12 mouse cellular contexts compared by ENCODE assay signal in genomic region chr7:80035086-80035485, GRCm38 (mm10). TPM values are rescaled to one million over a fixed set of nuclear protein-coding genes. Genes with fewer than 3 reads are reported as not detected.
A peak's percentile ranks its signal among the peaks of the same experiment; 100 is the strongest.
DNase-seq lines count a peak whose midpoint lies in the region; ATAC-seq and TF ChIP-seq lines count a peak whose summit lies in the region.
"Had no signal": no experiment of that assay in that cellular context is flagged by ENCODE, and none has a peak within 500 bp of the region (broad histone marks: within the 10 kb centered on the region; RNA-seq: fewer than 3 reads in every experiment).

No protein-coding gene starts in this region.

- DNase-seq in heart, adult 9 months (ENCODE audit: low spot score in 2 of 2) = no peak
- DNase-seq in limb, embryonic 14.5 days (ENCODE audit: low spot score) = no peak
- DNase-seq in stomach, postnatal 0 days (ENCODE audit: low spot score) = no peak
- no peak for DNase-seq in urinary bladder, postnatal 4 days (ENCODE audit: low spot score in 2 of 2)
- DNase-seq in thymus, postnatal 14 days = no peak
- DNase-seq: right cerebral cortex, postnatal 25 days had no signal

- TF ChIP-seq EP300 in stomach, postnatal 0 days (optimal IDR thresholded peaks at IDR 0.05) = no peak

- TF ChIP-seq CTCF in stomach, postnatal 0 days (IDR thresholded peaks at IDR 0.05; ENCODE audit: low read depth) = no peak

- TF ChIP-seq POLR2A in limb, embryonic 14.5 days (IDR thresholded peaks at IDR 0.05; ENCODE audit: borderline replicate concordance, extremely low read depth, insufficient read depth, insufficient read length) = no peak

- no peaks in the 10 kb centered on the region for H3K9me3 ChIP-seq in heart, embryonic 11.5 days (replicated peaks; ENCODE audit: control insufficient read depth, low read length)
- no peaks in the 10 kb centered on the region for H3K9me3 ChIP-seq in megakaryocyte, embryonic 14.5 days
- no peaks in the 10 kb centered on the region for H3K9me3 ChIP-seq in limb, embryonic 14.5 days (ENCODE audit: control insufficient read depth, low read length)
- no peaks in the 10 kb centered on the region for H3K9me3 ChIP-seq in stomach, postnatal 0 days (ENCODE audit: control insufficient read depth, low read length)
- H3K9me3 ChIP-seq: hindbrain, embryonic 15.5 days; neural tube, embryonic 12.5 days had no signal

- no peaks in the 10 kb centered on the region for H3K27me3 ChIP-seq in heart, embryonic 11.5 days (ENCODE audit: control insufficient read depth, insufficient read depth, low read length)
- H3K27me3 ChIP-seq in megakaryocyte, embryonic 14.5 days (replicated peaks) = no peaks in the 10 kb centered on the region
- no peaks in the 10 kb centered on the region for H3K27me3 ChIP-seq in limb, embryonic 14.5 days (ENCODE audit: control insufficient read depth, insufficient read depth, low read length)
- no peaks in the 10 kb centered on the region for H3K27me3 ChIP-seq in stomach, postnatal 0 days (ENCODE audit: control insufficient read depth, insufficient read depth, low read length)
- H3K27me3 ChIP-seq: hindbrain, embryonic 15.5 days; neural tube, embryonic 12.5 days had no signal

- H3K4me2 ChIP-seq in heart, embryonic 11.5 days = no peak overlapping the region; the same call in 1 of the 2 replicates
- no peak overlapping the region for H3K4me2 ChIP-seq in limb, embryonic 14.5 days (replicated peaks; ENCODE audit: low read depth, low read length, severe bottlenecking)
- H3K4me2 ChIP-seq in stomach, postnatal 0 days (replicated peaks; ENCODE audit: low read depth) = no peak overlapping the region
- H3K4me2 ChIP-seq: hindbrain, embryonic 15.5 days; neural tube, embryonic 12.5 days had no signal

- no peak overlapping the region for H3K4me3 ChIP-seq in heart, embryonic 11.5 days (ENCODE audit: low read depth, low read length)
- H3K4me3 ChIP-seq in megakaryocyte, embryonic 14.5 days (replicated peaks) = peak overlapping the region; percentile 40
- no peak overlapping the region for H3K4me3 ChIP-seq in limb, embryonic 14.5 days (replicated peaks; ENCODE audit: low read length)
- H3K4me3 ChIP-seq in stomach, postnatal 0 days (ENCODE audit: low read depth, low read length) = no peak overlapping the region
- H3K4me3 ChIP-seq: erythroblast, embryonic 14.5 days; hindbrain, embryonic 15.5 days; neural tube, embryonic 12.5 days had no signal

- H3K4me1 ChIP-seq in heart, embryonic 11.5 days (ENCODE audit: control insufficient read depth, insufficient read depth, low read length) = peaks cover 41% of the 10 kb centered on the region
- H3K4me1 ChIP-seq in megakaryocyte, embryonic 14.5 days = peaks cover 96% of the 10 kb centered on the region
- peaks cover 34% of the 10 kb centered on the region for H3K4me1 ChIP-seq in limb, embryonic 14.5 days (ENCODE audit: control insufficient read depth, insufficient read depth, low read length)
- H3K4me1 ChIP-seq in stomach, postnatal 0 days (replicated peaks; ENCODE audit: control insufficient read depth, insufficient read depth) = peaks cover 14% of the 10 kb centered on the region; the same call in 1 of the 2 replicates

- peak overlapping the region; percentile 72; the same call in 1 of the 2 replicates for H3K27ac ChIP-seq in heart, embryonic 11.5 days (ENCODE audit: low read depth, low read length)
- H3K27ac ChIP-seq in limb, embryonic 14.5 days (replicated peaks; ENCODE audit: low read depth, low read length) = 0 out of 2 replicates have a peak overlapping the region, but pooled peaks have one; percentile 55
- peak overlapping the region; percentile 69 for H3K27ac ChIP-seq in stomach, postnatal 0 days (replicated peaks)
- H3K27ac ChIP-seq: hindbrain, embryonic 15.5 days; neural tube, embryonic 12.5 days had no signal

- H3K36me3 ChIP-seq in heart, embryonic 11.5 days (ENCODE audit: control insufficient read depth, insufficient read depth, low read length) = no peaks in the 10 kb centered on the region
- peaks cover 35% of the 10 kb centered on the region for H3K36me3 ChIP-seq in megakaryocyte, embryonic 14.5 days (replicated peaks; ENCODE audit: low read length)
- no peaks in the 10 kb centered on the region for H3K36me3 ChIP-seq in limb, embryonic 14.5 days (ENCODE audit: control insufficient read depth, insufficient read depth, low read length)
- H3K36me3 ChIP-seq in stomach, postnatal 0 days (ENCODE audit: control insufficient read depth, insufficient read depth, low read length) = no peaks in the 10 kb centered on the region
- H3K36me3 ChIP-seq: hindbrain, embryonic 15.5 days; neural tube, embryonic 12.5 days had no signal

- peak overlapping the region; percentile 30; the same call in 1 of the 2 replicates for H3K9ac ChIP-seq in heart, embryonic 11.5 days (ENCODE audit: low read depth, low read length)
- no peak overlapping the region for H3K9ac ChIP-seq in limb, embryonic 14.5 days (ENCODE audit: low read depth, low read length, severe bottlenecking)
- no peak overlapping the region for H3K9ac ChIP-seq in stomach, postnatal 0 days (ENCODE audit: low read length)
- H3K9ac ChIP-seq: hindbrain, embryonic 15.5 days; neural tube, embryonic 12.5 days had no signal

- 57% methylated on average over 6 of the region's 6 CpGs for WGBS in heart, embryonic 11.5 days (ENCODE audit: insufficient replicate concordance)
- 61% methylated on average over 6 of the region's 6 CpGs for whole genome bisulfite sequencing in limb, embryonic 14.5 days
- WGBS in stomach, postnatal 0 days = 73% methylated on average over 6 of the region's 6 CpGs

- no peak for ATAC-seq in heart, embryonic 11.5 days (replicated peaks; ENCODE audit: insufficient number of reproducible peaks, low FRiP score, low TSS enrichment)
- no peak for ATAC-seq in megakaryocyte, adult 5-6 weeks (ENCODE audit: poor library complexity, severe bottlenecking)
- ATAC-seq in limb, embryonic 14.5 days (ENCODE audit: low FRiP score, low read depth) = no peak
- no peak for ATAC-seq in stomach, postnatal 0 days (ENCODE audit: low FRiP score, low TSS enrichment)

RNA-seq across cellular contexts. Expression of gene Zfp710, which starts 10.5 kb away (rescaled TPM):
- polyA plus RNA-seq in heart, embryonic 11.5 days (2014; fragmentation: Nextera tagmentation; extraction: Ambion mirVana) = 11.2 and 11.8 TPM in 2 replicates
- 55.0 and 142 TPM in 2 replicates for polyA plus RNA-seq in megakaryocyte, embryonic 14.5 days (2012; ENCODE audit: insufficient read depth, low replicate concordance)
- total RNA-seq in megakaryocyte, adult 5-6 weeks (2015) = 59.1 and 66.2 TPM in 2 replicates
- total RNA-seq in megakaryocyte, adult 5-6 weeks (2017) = 73.8 and 90.1 TPM in 2 replicates
- 24.7 and 35.5 TPM in 2 replicates for polyA plus RNA-seq in limb, embryonic 14.5 days (2012; rRNA removed)
- 15.0 and 16.9 TPM in 2 replicates for polyA plus RNA-seq in limb, embryonic 14.5 days (2014; fragmentation: Nextera tagmentation; extraction: Ambion mirVana)
- polyA plus RNA-seq in stomach, postnatal 0 days (2015; fragmentation: Nextera tagmentation; extraction: Ambion mirVana) = 10.3 and 12.0 TPM in 2 replicates
